Mouse (Mus musculus) heart, postnatal 0 days (tissue): ENCODE results near the gene E130114P18Rik. TPM values are rescaled to one million over a fixed set of nuclear protein-coding genes. Genes with fewer than 3 reads are reported as not detected.

Experiments
- ATAC-seq: fragments of 200-750 bp; cut with Nextera tagmentation; 2 replicates; pipeline ENCODE4 v1.8.0; 2017; ENCODE audit warnings: low read depth, moderate number of reproducible peaks, moderate library complexity; ENCODE audit not compliant: insufficient read depth
- DNase-seq: peaks from one replicate; pipeline ENCODE4 v3.0.0-alpha.2; 2016; ENCODE audit warnings: low spot score
- H3K27ac ChIP-seq: fragments of 300-500 bp; sonication (generic); 2 replicates; pipeline ENCODE4 v1.5.1; 2014; ENCODE audit warnings: low read depth, mild to moderate bottlenecking
- H3K27me3 ChIP-seq: fragments of 300-500 bp; sonication (generic); 2 replicates; pipeline ENCODE4 v1.6.1; 2014; ENCODE audit warnings: low read length, mixed read lengths; ENCODE audit not compliant: control insufficient read depth, insufficient read depth
- H3K36me3 ChIP-seq: fragments of 300-500 bp; sonication (generic); replicated peaks from 2 replicates; pipeline ENCODE4 v1.6.1; 2014; ENCODE audit warnings: low read length, mixed read lengths; ENCODE audit not compliant: control insufficient read depth, insufficient read depth
- H3K4me1 ChIP-seq: fragments of 300-500 bp; sonication (generic); 2 replicates; pipeline ENCODE4 v1.6.1; 2014; ENCODE audit warnings: antibody characterized with exemption; ENCODE audit not compliant: control insufficient read depth, insufficient read depth
- H3K4me2 ChIP-seq: fragments of 300-500 bp; sonication (generic); 2 replicates; pipeline ENCODE4 v1.6.1; 2014; ENCODE audit warnings: low read depth, mild to moderate bottlenecking, low read length, moderate library complexity
- H3K4me3 ChIP-seq: fragments of 300-500 bp; sonication (generic); 2 replicates; pipeline ENCODE4 v1.5.1; 2014; ENCODE audit warnings: low read depth, low read length
- H3K9ac ChIP-seq: fragments of 300-500 bp; sonication (generic); replicated peaks from 2 replicates; pipeline ENCODE4 v1.6.1; 2014; ENCODE audit warnings: low read depth, low read length, mixed read lengths
- H3K9me3 ChIP-seq: fragments of 300-500 bp; sonication (generic); replicated peaks from 2 replicates; pipeline ENCODE4 v1.6.1; 2016; ENCODE audit warnings: low read length; ENCODE audit not compliant: control insufficient read depth
- CTCF ChIP-seq: IDR thresholded peaks from 2 replicates; pipeline ENCODE4 v1.5.1; 2016; ENCODE audit warnings: antibody characterized with exemption, control low read depth, low read depth
- EP300 ChIP-seq: IDR thresholded peaks from 2 replicates; pipeline ENCODE4 v1.6.1; 2016; ENCODE audit warnings: antibody characterized with exemption, low read depth
- WGBS: fragments of 180-500 bp; shearing (Covaris S2); extraction: QIAGEN DNeasy Blood & Tissue Kit; methylation state at CpG from one replicate; pipeline ENCODE4 v1.1.7; 2014; 5-methylcytosine and 5-hydroxymethylcytosine counted together
- polyA plus RNA-seq: library from polyadenylated mRNA; unstranded; fragments of >200 nt; fragmentation: Nextera tagmentation; extraction: Ambion mirVana; gene quantifications from 2 replicates; pipeline ENCODE4 v1.2.1, GENCODE M21; 2015
- total RNA-seq: library from RNA; depleted of rRNA; stranded (reverse); fragments of >200 nt; gene quantifications from 2 replicates; pipeline ENCODE4 v1.2.3, GENCODE M21; 2014; ENCODE audit warnings: low replicate concordance

E130114P18Rik gene
- total and polyA plus RNA-seq, 2 experiments from 2014 or later = 0.45 TPM; not detected in 1

GRCm38 (mm10) chr4:97775494-97776265 lies 2.2 kb downstream of the E130114P18Rik start:
- under 1% methylated on average over 20 of the region's 20 CpGs for WGBS
- Histone ChIP-seq H3K27me3 (no peaks in the 10 kb centered on the region), H3K4me3 (peak overlapping the region; percentile 98), H3K4me2 (peak overlapping the region; percentile 74), H3K4me1 (peaks cover 17% of the 10 kb centered on the region), H3K9ac (peak overlapping the region; percentile 100), H3K27ac (peak overlapping the region; percentile 99), H3K36me3 (no peaks in the 10 kb centered on the region), H3K9me3 (no peaks in the 10 kb centered on the region)
- TF ChIP-seq EP300 (no peak), CTCF (peak; percentile 17)
- DNase-seq = no peak
- ATAC-seq = no peak

GRCm38 (mm10) chr4:97775059-97775458 lies 2.8 kb downstream of the E130114P18Rik start:
- H3K27ac ChIP-seq = peak overlapping the region; percentile 99
- H3K4me2 ChIP-seq = peak overlapping the region; percentile 74
- H3K9me3 ChIP-seq = no peaks in the 10 kb centered on the region
- H3K27me3 ChIP-seq = no peaks in the 10 kb centered on the region
- ATAC-seq (peak; percentile 37), DNase-seq (peak; percentile 94)
- H3K4me1 ChIP-seq = peaks cover 17% of the 10 kb centered on the region
- H3K36me3 ChIP-seq = no peaks in the 10 kb centered on the region
- TF ChIP-seq CTCF (0 out of 2 replicates have a peak, but pooled peaks have one; percentile 18), EP300 (no peak)
- peak overlapping the region; percentile 98 for H3K4me3 ChIP-seq
- WGBS = under 1% methylated on average over 13 of the region's 13 CpGs
- H3K9ac ChIP-seq = peak overlapping the region; percentile 100

- DNase-seq (no peak), ATAC-seq (no peak)
- Histone ChIP-seq H3K4me1 (peaks cover 17% of the 10 kb centered on the region), H3K9ac (peak overlapping the region; percentile 100), H3K27ac (peak overlapping the region; percentile 99), H3K36me3 (no peaks in the 10 kb centered on the region), H3K4me2 (peak overlapping the region; percentile 74), H3K9me3 (no peaks in the 10 kb centered on the region), H3K4me3 (peak overlapping the region; percentile 98), H3K27me3 (no peaks in the 10 kb centered on the region)
- TF ChIP-seq EP300 = no peak
- no peak for TF ChIP-seq CTCF
- WGBS = 24% methylated on average over 4 of the region's 4 CpGs
Observed at GRCm38 (mm10) chr4:97774446-97774950, 3.4 kb downstream of the E130114P18Rik start.

- no peak for ATAC-seq
- no peak overlapping the region for H3K9ac ChIP-seq
- TF ChIP-seq EP300 (no peak), CTCF (no peak)
- H3K36me3 ChIP-seq = no peaks in the 10 kb centered on the region
- peak overlapping the region; percentile 80 for H3K4me2 ChIP-seq
- peaks cover 17% of the 10 kb centered on the region for H3K4me1 ChIP-seq
- WGBS = 69% methylated on average over 2 of the region's 2 CpGs
- peak overlapping the region; percentile 94 for H3K27ac ChIP-seq
- no peak for DNase-seq
- peak overlapping the region; percentile 52 for H3K4me3 ChIP-seq
- no peaks in the 10 kb centered on the region for H3K9me3 ChIP-seq
- no peaks in the 10 kb centered on the region for H3K27me3 ChIP-seq
Observed at GRCm38 (mm10) chr4:97773791-97774190, 4.1 kb downstream of the E130114P18Rik start.

GRCm38 (mm10) chr4:97773110-97773593 lies 4.7 kb downstream of the E130114P18Rik start:
- Histone ChIP-seq H3K4me1 (peaks cover 17% of the 10 kb centered on the region), H3K27ac (peak overlapping the region; percentile 94), H3K27me3 (no peaks in the 10 kb centered on the region), H3K36me3 (no peaks in the 10 kb centered on the region), H3K4me3 (peak overlapping the region; percentile 52), H3K4me2 (peak overlapping the region; percentile 80), H3K9ac (peak overlapping the region; percentile 46), H3K9me3 (no peaks in the 10 kb centered on the region)
- no peak for TF ChIP-seq CTCF
- no peak for TF ChIP-seq EP300
- DNase-seq (peak; percentile 97), ATAC-seq (peak; percentile 47)
- WGBS = under 1% methylated on average over 14 of the region's 14 CpGs
